Mouse (Mus musculus) liver, embryonic 15.5 days (tissue): ENCODE data around the gene Zfhx3. TPM values are rescaled to one million over a fixed set of nuclear protein-coding genes. Genes with fewer than 3 reads are reported as not detected.

ENCODE experiments used
- ATAC-seq: fragments of 200-750 bp; cut with Nextera tagmentation; 2 replicates; pipeline ENCODE4 v1.8.0; 2017; ENCODE audit warnings: moderate number of reproducible peaks, mild to moderate bottlenecking, moderate library complexity; ENCODE audit not compliant: insufficient read depth
- H3K27ac ChIP-seq: fragments of 300-500 bp; sonication (generic); replicated peaks from 2 replicates; pipeline ENCODE4 v1.5.1; 2015; ENCODE audit warnings: mild to moderate bottlenecking, inconsistent platforms
- H3K27me3 ChIP-seq: fragments of 300-500 bp; sonication (generic); 2 replicates; pipeline ENCODE4 v1.6.1; 2015; ENCODE audit warnings: mild to moderate bottlenecking, inconsistent platforms
- H3K36me3 ChIP-seq: fragments of 300-500 bp; sonication (generic); replicated peaks from 2 replicates; pipeline ENCODE4 v1.6.1; 2015; ENCODE audit warnings: moderate library complexity, mild to moderate bottlenecking, inconsistent platforms
- H3K4me1 ChIP-seq: fragments of 300-500 bp; sonication (generic); replicated peaks from 2 replicates; pipeline ENCODE4 v1.6.1; 2015; ENCODE audit warnings: inconsistent platforms
- H3K4me2 ChIP-seq: fragments of 300-500 bp; sonication (generic); 2 replicates; pipeline ENCODE4 v1.6.1; 2015; ENCODE audit warnings: moderate library complexity, mild to moderate bottlenecking, inconsistent platforms
- H3K4me3 ChIP-seq: fragments of 300-500 bp; sonication (generic); replicated peaks from 2 replicates; pipeline ENCODE4 v1.5.1; 2015; ENCODE audit warnings: mild to moderate bottlenecking, inconsistent platforms
- H3K9ac ChIP-seq: fragments of 300-500 bp; sonication (generic); 2 replicates; pipeline ENCODE4 v1.6.1; 2015; ENCODE audit warnings: moderate library complexity, mild to moderate bottlenecking, inconsistent platforms
- H3K9me3 ChIP-seq: fragments of 300-500 bp; sonication (generic); replicated peaks from 2 replicates; pipeline ENCODE4 v1.6.1; 2016; ENCODE audit warnings: inconsistent platforms
- WGBS: fragments of 180-500 bp; shearing (Covaris S2); methylation state at CpG from one replicate; pipeline ENCODE4 v1.1.7; 2015; ENCODE audit warnings: mixed read lengths; ENCODE audit not compliant: insufficient replicate concordance; 5-methylcytosine and 5-hydroxymethylcytosine counted together
- polyA plus RNA-seq: library from polyadenylated mRNA; unstranded; fragments of >200 nt; fragmentation: Nextera tagmentation; extraction: Ambion mirVana; gene quantifications from 2 replicates; pipeline ENCODE4 v1.2.1, GENCODE M21; 2015

Gene Zfhx3
- polyA plus RNA-seq, 1 experiment from 2014 or later, result 1.0 TPM

DNA sequence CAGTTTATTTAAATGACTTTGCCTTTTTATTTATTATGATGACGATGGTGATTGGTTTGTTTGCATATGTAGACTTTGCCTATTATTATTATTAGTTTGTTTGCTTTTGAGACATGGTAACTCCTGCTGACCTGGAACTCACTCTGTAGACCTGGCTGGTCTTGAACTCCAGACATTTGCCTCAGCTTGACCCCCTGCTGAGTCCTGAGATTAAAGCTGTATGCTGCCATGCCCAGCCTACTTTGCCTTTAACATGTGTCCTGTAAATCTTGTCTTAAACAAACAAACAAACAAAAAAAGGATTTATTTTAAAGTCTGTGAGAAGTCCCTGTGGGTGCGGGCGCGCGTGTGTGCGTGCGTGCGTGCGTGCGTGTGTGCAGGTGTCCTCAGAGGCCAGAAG, 783.2 kb downstream of the Zfhx3 start:
- ATAC-seq, result no peak
- no peak overlapping the region for H3K4me3 ChIP-seq
- no peak overlapping the region for H3K9ac ChIP-seq
- H3K36me3 ChIP-seq, result no peaks in the 10 kb centered on the region
- H3K27me3 ChIP-seq, result no peaks in the 10 kb centered on the region
- H3K27ac ChIP-seq, result no peak overlapping the region
- peaks cover 58% of the 10 kb centered on the region for H3K4me1 ChIP-seq
- WGBS, result 81% methylated on average over 10 of the region's 10 CpGs
- no peaks in the 10 kb centered on the region for H3K9me3 ChIP-seq
- H3K4me2 ChIP-seq, result no peak overlapping the region

DNA sequence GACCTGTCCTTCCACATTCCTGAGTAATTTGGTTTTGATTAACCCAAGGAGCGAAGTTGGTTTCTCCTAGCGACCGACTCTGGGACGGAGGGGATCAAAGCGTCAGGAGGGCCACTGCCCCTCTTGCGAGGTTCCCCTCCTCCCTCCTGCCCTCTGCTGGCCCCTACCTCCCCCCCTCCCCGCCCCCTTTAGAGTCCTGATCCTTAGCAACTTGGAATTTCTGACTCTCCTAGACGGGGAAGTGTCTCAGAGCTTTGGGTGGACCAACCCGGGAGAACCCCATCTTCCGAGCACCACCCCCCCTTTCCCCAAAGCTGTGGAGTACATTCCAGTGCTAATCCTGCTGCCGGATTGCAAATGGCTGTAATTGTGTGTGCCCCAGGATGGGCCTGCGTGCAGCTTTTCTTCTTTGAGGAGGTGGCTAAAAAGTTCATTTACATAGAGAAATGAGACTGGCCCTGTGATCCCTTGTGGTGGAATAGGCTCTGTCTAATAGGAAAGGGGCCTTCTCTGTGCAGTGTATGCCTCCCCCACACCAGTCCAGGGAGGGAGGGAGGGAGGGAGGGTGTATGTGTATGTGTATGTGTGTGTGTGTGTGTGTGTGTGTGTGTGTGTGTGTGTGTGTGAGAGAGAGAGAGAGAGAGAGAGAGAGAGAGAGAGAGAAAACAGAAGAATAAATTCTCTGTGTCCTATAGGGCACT, 784.2 kb downstream of the Zfhx3 start:
- no peak overlapping the region for H3K4me2 ChIP-seq
- H3K27me3 ChIP-seq, result no peaks in the 10 kb centered on the region
- H3K27ac ChIP-seq, result no peak overlapping the region
- WGBS, result 47% methylated on average over 12 of the region's 12 CpGs
- no peaks in the 10 kb centered on the region for H3K9me3 ChIP-seq
- peaks cover 66% of the 10 kb centered on the region for H3K4me1 ChIP-seq
- no peaks in the 10 kb centered on the region for H3K36me3 ChIP-seq
- no peak for ATAC-seq
- no peak overlapping the region for H3K4me3 ChIP-seq
- no peak overlapping the region for H3K9ac ChIP-seq

DNA sequence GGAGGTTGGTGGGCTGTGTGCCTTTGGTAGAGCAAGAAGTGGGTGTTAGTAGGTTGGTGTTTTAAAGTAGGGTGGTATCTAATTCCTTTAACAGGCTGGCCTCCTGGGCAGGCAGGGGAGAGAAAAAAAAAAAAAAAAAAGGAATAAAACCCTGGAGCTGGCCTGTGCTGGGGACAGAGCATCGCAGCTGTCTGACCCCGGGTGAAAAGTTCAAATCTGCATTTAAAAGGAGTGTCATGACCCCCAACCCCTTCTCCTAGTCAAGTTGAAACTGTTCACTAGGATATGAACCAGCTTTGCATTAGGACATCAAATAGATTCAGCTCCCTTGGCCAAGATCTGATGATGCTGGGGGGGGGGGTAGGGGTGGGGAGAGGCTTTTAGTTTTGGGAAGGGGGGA, 786.7 kb downstream of the Zfhx3 start:
- Histone ChIP-seq H3K4me2 (no peak overlapping the region), H3K4me1 (peaks cover 54% of the 10 kb centered on the region), H3K27me3 (no peaks in the 10 kb centered on the region), H3K9ac (no peak overlapping the region), H3K9me3 (no peaks in the 10 kb centered on the region), H3K4me3 (no peak overlapping the region), H3K27ac (no peak overlapping the region), H3K36me3 (no peaks in the 10 kb centered on the region)
- no peak for ATAC-seq
- WGBS, result 46% methylated on average over 2 of the region's 2 CpGs

DNA sequence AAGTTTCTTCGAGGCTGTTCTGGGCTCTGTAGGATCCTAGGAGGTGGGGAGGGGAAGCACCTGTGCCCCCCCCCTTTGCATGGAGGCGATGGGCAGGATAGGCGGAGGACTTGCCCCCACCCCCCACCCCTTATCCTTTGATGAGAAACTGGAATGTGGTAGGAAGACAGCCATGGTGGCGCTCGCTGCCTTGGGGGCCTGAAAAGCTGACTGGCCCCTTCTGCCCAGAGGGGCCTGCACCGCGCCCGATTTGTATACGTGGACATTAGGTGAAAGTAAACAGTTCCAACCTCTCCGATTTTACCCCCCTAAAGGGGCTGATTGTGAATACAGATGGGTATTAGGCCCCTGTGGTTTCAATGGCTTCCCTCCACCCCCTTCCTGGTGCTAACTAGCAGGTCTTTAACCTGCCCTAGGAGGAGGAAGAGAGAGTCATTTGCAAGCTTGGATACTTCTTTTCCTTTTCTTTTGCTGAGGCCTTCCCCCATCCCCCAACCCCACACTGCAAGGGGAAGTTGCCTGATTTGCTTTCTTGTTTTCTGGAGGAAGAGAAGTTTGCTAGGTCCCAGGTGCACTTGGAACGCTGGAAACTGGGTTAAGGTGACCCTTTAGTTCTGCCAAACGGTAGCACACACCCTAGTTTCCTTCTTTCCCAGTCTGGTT, 787.4 kb downstream of the Zfhx3 start:
- H3K27ac ChIP-seq, result no peak overlapping the region
- ATAC-seq, result no peak
- peaks cover 54% of the 10 kb centered on the region for H3K4me1 ChIP-seq
- no peaks in the 10 kb centered on the region for H3K9me3 ChIP-seq
- H3K9ac ChIP-seq, result no peak overlapping the region
- WGBS, result 34% methylated on average over 11 of the region's 12 CpGs
- H3K4me3 ChIP-seq, result no peak overlapping the region
- no peaks in the 10 kb centered on the region for H3K36me3 ChIP-seq
- H3K4me2 ChIP-seq, result no peak overlapping the region
- H3K27me3 ChIP-seq, result no peaks in the 10 kb centered on the region

DNA sequence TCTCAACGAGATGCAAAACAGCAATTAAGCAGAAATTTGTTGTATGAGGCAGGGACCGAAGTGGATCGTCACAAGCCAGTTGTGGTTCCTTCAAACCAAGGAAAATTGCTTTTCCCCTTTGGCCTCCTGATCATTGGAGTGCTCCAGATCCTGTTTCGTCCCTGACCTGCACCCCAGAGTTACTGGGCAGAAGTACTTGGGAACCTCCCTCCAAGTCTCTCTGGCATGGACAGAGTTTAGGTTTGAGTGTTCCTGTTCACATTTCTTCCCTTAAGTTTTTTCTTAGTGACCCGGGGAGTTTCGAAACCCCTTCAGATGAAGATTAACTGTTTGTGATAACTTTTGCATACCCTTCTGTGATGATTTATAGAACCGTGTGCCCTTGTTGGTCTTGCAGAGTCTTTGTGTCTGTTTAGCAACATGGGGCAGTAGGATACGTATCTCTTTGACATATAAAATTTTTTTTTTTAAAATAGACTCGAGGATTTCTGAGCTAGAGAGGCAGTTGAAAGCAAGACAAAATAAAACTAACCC, 788.5 kb downstream of the Zfhx3 start:
- 44% methylated on average over 9 of the region's 9 CpGs for WGBS
- no peaks in the 10 kb centered on the region for H3K9me3 ChIP-seq
- no peak overlapping the region for H3K9ac ChIP-seq
- H3K27me3 ChIP-seq, result no peaks in the 10 kb centered on the region
- no peak overlapping the region for H3K27ac ChIP-seq
- peaks cover 50% of the 10 kb centered on the region for H3K4me1 ChIP-seq
- no peak for ATAC-seq
- no peaks in the 10 kb centered on the region for H3K36me3 ChIP-seq
- no peak overlapping the region for H3K4me3 ChIP-seq
- no peak overlapping the region for H3K4me2 ChIP-seq

DNA sequence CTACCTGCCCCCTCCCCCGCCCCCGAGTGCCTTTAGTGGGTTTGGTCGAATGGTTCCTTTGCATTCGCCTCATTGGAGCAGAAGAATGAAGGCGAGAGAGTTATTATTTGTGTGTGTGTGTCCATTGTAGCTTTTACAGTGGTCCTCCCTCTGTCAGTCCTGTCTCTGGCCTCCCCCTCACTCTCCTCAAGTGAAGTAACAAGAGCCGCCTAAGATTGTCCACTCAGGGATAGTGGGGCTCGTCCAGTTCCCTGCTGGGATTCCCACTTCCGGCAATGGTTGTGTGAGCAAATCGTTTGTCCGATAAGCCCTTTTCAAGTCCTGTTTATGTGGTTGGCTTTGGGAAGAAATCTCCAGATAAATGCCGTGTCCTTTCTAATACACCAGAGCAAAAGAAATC, 790.1 kb downstream of the Zfhx3 start:
- H3K9me3 ChIP-seq, result no peaks in the 10 kb centered on the region
- H3K9ac ChIP-seq, result no peak overlapping the region
- no peak overlapping the region for H3K4me3 ChIP-seq
- no peak for ATAC-seq
- H3K36me3 ChIP-seq, result no peaks in the 10 kb centered on the region
- WGBS, result 48% methylated on average over 11 of the region's 11 CpGs
- no peaks in the 10 kb centered on the region for H3K27me3 ChIP-seq
- no peak overlapping the region for H3K27ac ChIP-seq
- no peak overlapping the region for H3K4me2 ChIP-seq
- peaks cover 61% of the 10 kb centered on the region for H3K4me1 ChIP-seq

DNA sequence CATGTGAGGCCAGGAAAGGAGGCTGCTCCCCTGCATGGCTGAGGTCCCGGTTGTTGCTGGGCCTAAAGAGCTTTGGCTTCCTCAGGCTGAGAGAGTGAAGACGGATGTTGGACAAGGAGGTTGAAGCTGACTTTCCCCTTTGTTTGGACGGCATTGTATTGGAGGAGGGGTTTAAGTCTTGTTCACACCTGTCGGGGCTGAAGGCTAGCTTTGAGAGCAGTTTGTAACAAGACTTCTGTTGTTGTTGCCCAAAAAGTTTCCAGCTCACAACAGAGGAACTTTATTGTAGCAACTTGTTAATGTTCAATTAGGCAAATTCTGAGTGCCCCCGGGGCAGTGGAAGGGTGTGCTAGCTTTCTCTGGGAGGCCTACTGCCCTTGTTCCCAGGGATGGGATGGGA, 790.9 kb downstream of the Zfhx3 start:
- H3K9ac ChIP-seq, result no peak overlapping the region
- ATAC-seq, result no peak
- H3K36me3 ChIP-seq, result no peaks in the 10 kb centered on the region
- no peak overlapping the region for H3K4me2 ChIP-seq
- H3K27me3 ChIP-seq, result no peaks in the 10 kb centered on the region
- no peak overlapping the region for H3K4me3 ChIP-seq
- H3K9me3 ChIP-seq, result no peaks in the 10 kb centered on the region
- H3K4me1 ChIP-seq, result peaks cover 68% of the 10 kb centered on the region
- H3K27ac ChIP-seq, result no peak overlapping the region
- 57% methylated on average over 5 of the region's 5 CpGs for WGBS

DNA sequence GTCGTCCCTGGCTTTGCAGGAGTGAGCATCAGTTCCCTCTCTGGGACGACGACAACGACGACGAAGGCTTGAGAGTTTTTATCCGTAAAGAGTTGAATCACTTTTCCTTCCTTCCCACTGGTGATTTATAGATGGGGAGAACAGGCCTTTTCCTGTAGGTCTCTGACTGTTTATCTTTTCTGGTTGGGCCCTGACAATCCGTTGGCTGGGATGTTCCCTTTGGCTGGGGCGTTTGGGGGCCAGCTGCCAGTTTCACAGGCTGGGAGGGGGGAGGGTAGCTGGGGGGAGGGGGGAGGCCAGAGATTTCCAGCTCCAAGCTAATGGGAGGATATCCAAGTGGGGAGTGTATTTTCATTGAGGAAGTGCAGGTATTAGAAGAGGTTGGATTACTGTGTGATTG, 794.0 kb downstream of the Zfhx3 start:
- Histone ChIP-seq H3K4me2 (no peak overlapping the region), H3K4me1 (peaks cover 42% of the 10 kb centered on the region), H3K27me3 (no peaks in the 10 kb centered on the region), H3K4me3 (no peak overlapping the region), H3K9me3 (no peaks in the 10 kb centered on the region), H3K36me3 (no peaks in the 10 kb centered on the region), H3K9ac (no peak overlapping the region), H3K27ac (no peak overlapping the region)
- whole genome bisulfite sequencing, result 20% methylated on average over 9 of the region's 9 CpGs
- no peak for ATAC-seq

DNA sequence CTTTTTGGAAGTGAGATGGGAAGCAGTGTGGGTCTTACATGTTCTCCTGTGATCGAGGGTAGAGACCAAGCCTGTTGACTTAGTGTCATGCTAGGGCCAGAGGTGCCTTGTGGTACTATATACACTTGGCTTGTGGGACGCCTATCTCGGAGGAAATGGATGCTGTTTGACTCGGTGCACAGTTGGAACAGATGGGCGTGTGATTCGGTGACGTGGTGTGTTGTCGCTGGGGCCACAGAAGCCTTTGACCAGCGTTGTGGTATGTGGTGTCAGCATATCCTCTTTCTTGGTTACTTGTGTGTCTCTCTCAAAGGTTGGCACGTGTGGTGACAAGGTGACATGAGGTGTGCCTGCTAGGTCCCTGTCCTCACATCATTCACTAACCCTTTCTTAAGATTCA, 795.7 kb downstream of the Zfhx3 start:
- 18% methylated on average over 10 of the region's 10 CpGs for WGBS
- no peak for ATAC-seq
- H3K4me1 ChIP-seq, result peaks cover 42% of the 10 kb centered on the region

DNA sequence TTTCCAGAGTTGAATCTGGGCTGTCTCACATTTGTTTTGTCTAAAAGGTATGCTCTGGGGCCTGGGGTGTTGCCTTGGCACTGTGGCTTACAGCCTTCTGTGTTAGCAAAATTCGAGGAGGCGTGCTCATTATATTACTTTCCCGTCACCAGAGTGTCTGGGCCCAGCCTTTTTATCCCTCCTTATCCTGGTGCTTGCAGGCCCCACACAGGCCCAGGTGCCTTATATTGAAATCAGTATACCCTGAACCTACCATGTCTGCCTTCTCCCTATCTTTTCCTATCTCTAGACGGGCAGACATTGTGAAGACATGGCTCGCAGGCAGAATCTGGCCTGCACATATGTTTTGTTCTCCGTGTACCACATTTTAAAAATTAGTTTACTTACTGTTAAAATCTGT, 797.1 kb downstream of the Zfhx3 start:
- Histone ChIP-seq H3K4me3 (no peak overlapping the region), H3K9me3 (no peaks in the 10 kb centered on the region), H3K9ac (no peak overlapping the region), H3K27ac (no peak overlapping the region), H3K36me3 (no peaks in the 10 kb centered on the region), H3K4me2 (no peak overlapping the region), H3K4me1 (peaks cover 33% of the 10 kb centered on the region), H3K27me3 (no peaks in the 10 kb centered on the region)
- ATAC-seq, result no peak
- 37% methylated on average over 6 of the region's 6 CpGs for WGBS

More for the DNA sequence above, 795.7 kb downstream of the Zfhx3 start:
- no peak overlapping the region for H3K4me3 ChIP-seq
- no peak overlapping the region for H3K4me2 ChIP-seq
- no peaks in the 10 kb centered on the region for H3K36me3 ChIP-seq
- H3K27me3 ChIP-seq, result no peaks in the 10 kb centered on the region
- no peaks in the 10 kb centered on the region for H3K9me3 ChIP-seq
- H3K27ac ChIP-seq, result no peak overlapping the region
- H3K9ac ChIP-seq, result no peak overlapping the region

DNA sequence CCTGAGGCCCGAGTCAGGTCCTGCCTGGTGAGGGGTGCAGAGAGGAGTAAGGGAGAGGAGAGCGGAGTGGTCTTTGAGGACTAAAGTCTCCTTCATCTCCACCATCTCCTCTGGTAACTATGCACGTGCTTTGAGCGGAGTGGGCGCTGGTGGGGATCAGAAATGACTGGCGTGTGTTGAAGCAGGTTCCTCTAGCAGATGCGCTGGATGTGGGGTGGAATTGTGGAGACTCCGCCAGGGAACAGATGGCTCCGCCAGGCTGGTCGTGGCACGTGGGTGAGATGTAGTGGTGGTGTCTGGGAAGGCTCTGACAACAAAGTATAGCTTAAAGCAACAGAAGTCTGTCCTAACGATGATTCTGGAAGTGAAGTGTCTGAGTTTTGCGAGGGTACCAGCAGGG, 798.0 kb downstream of the Zfhx3 start:
- Histone ChIP-seq H3K4me2 (no peak overlapping the region), H3K27ac (no peak overlapping the region), H3K9ac (no peak overlapping the region), H3K27me3 (no peaks in the 10 kb centered on the region), H3K4me3 (no peak overlapping the region), H3K4me1 (peaks cover 29% of the 10 kb centered on the region), H3K36me3 (no peaks in the 10 kb centered on the region), H3K9me3 (no peaks in the 10 kb centered on the region)
- ATAC-seq, result no peak
- WGBS, result 72% methylated on average over 13 of the region's 13 CpGs
